Mouse (Mus musculus) myocyte (in vitro differentiated cells): Measurements from ENCODE around the gene Map1b. TPM values are rescaled to one million over a fixed set of nuclear protein-coding genes. Genes with fewer than 3 reads are reported as not detected.

Experiments used
- H3K27me3 ChIP-seq: one replicate; pipeline ENCODE4 v1.6.1; 2011; ENCODE audit not compliant: control insufficient read depth, insufficient read depth, insufficient read length
- H3K36me3 ChIP-seq: one replicate; pipeline ENCODE4 v1.6.1; 2011; ENCODE audit not compliant: control insufficient read depth, insufficient read depth
- H3K4me2 ChIP-seq: one replicate; pipeline ENCODE4 v1.6.1; 2011; ENCODE audit warnings: low read depth, control low read depth
- H3K4me3 ChIP-seq: one replicate; pipeline ENCODE4 v1.5.1; 2011; ENCODE audit warnings: mild to moderate bottlenecking, control low read depth, moderate library complexity
- H3K79me2 ChIP-seq: one replicate; pipeline ENCODE4 v1.6.1; 2011; ENCODE audit not compliant: control insufficient read depth, insufficient read depth
- H3ac ChIP-seq: one replicate; pipeline ENCODE4 v1.6.1; 2011; ENCODE audit not compliant: control insufficient read depth, insufficient read length
- E2F4 ChIP-seq: IDR thresholded peaks from one replicate; pipeline ENCODE4 v1.6.1; 2011; ENCODE audit warnings: mild to moderate bottlenecking, control low read depth, moderate library complexity; ENCODE audit not compliant: insufficient read depth
- MYOG ChIP-seq, 3 experiments: IDR thresholded peaks; one replicate each; pipeline ENCODE4 v1.6.1; 2011; ENCODE audit warnings: control low read depth in 2 of 3, low read depth in 2 of 3, mild to moderate bottlenecking in 2 of 3; ENCODE audit not compliant: insufficient read length in 2 of 3, control insufficient read depth in 1 of 3, insufficient read depth in 1 of 3
- POLR2A ChIP-seq: IDR thresholded peaks from one replicate; pipeline ENCODE4 v1.6.1; 2011; ENCODE audit warnings: low read depth, mild to moderate bottlenecking, control low read depth, moderate library complexity; ENCODE audit not compliant: insufficient read length
- POLR2AphosphoS2 ChIP-seq: IDR thresholded peaks from one replicate; pipeline ENCODE4 v1.6.1; 2011; ENCODE audit warnings: low read depth, control low read depth; ENCODE audit not compliant: insufficient read length
- REST ChIP-seq: IDR thresholded peaks from one replicate; pipeline ENCODE4 v1.6.1; 2011; ENCODE audit warnings: mild to moderate bottlenecking, control low read depth, moderate library complexity; ENCODE audit not compliant: insufficient read depth, insufficient read length
- SRF ChIP-seq: IDR thresholded peaks from one replicate; pipeline ENCODE4 v1.6.1; 2011; ENCODE audit warnings: low read depth; ENCODE audit not compliant: control insufficient read depth, insufficient read length
- USF1 ChIP-seq: IDR thresholded peaks from one replicate; pipeline ENCODE4 v1.6.1; 2011; ENCODE audit warnings: low read depth, mild to moderate bottlenecking, control low read depth, moderate library complexity
- polyA plus RNA-seq: library from polyadenylated mRNA; unstranded; fragments of >200 nt; fragmentation: generic; extraction: Trizol; gene quantifications from one replicate; pipeline ENCODE4 v1.2.1, GENCODE M21; 2012; ENCODE audit warnings: missing spikeins

The Map1b gene
- polyA plus RNA-seq, 1 experiment, result 40.6 TPM

DNA sequence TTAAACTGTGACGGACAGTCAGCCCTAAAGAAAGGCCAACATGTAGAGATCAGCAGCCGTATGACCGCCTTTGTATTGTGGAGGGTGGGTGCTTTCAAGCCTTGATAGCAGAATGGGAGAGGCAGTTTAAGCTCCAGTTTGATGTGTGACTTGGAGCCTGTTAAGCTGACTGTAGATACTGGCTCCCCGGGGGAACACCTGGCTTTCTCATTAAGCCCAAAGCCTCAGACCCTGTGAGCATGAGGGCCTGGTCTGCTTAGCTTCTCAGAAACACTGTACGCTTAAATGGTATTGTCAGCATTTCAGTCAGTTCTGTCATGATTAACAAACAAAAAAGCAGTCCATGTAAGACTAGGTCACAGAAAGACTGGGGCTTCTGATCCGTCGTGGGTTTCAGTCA, 142.7 kb downstream of the Map1b start:
- TF ChIP-seq REST (no peak), MYOG (IDR thresholded peaks at IDR 0.05; ENCODE audit: control insufficient read depth in 1 of 3, insufficient read depth in 1 of 3, insufficient read length in 2 of 3, low read depth in 2 of 3) (no peak), POLR2AphosphoS2 (no peak), POLR2A (no peak), E2F4 (no peak), USF1 (no peak), SRF (no peak)
- Histone ChIP-seq H3K36me3 (peaks cover 3% of the 10 kb centered on the region), H3K4me2 (no peak overlapping the region), H3K79me2 (no peaks in the 10 kb centered on the region), H3K27me3 (no peaks in the 10 kb centered on the region), H3K4me3 (no peak overlapping the region), H3ac (no peak overlapping the region)

Other genes starting within 250 kb of the Map1b start
- 25.1 TPM for gene Ptcd2, start 171.8 kb downstream of the Map1b start, polyA plus RNA-seq
- 34.2 TPM for gene Mrps27, start 171.8 kb downstream of the Map1b start, polyA plus RNA-seq